Mouse (Mus musculus): ENCODE results near the gene Reep3. TPM values are rescaled to one million over a fixed set of nuclear protein-coding genes. Genes with fewer than 3 reads are reported as not detected.

The Reep3 gene
- polyA plus RNA-seq, 1 experiment: 0.05 TPM

- Histone ChIP-seq H3K36me3 (ENCODE audit: control insufficient read depth) (no peaks in the 10 kb centered on the region), H3K4me1 (ENCODE audit: control insufficient read depth) (peaks cover 4% of the 10 kb centered on the region; the same call in 1 of the 2 replicates), H3K27me3 (ENCODE audit: control insufficient read depth) (no peaks in the 10 kb centered on the region), H3K4me3 (replicated peaks) (no peak overlapping the region), H3K9me3 (ENCODE audit: control insufficient read depth, low read length) (no peaks in the 10 kb centered on the region)
- TF ChIP-seq TAL1 (IDR thresholded peaks at IDR 0.05; ENCODE audit: low read length): no peak
- no peak for TF ChIP-seq GATA1 (IDR thresholded peaks at IDR 0.05; ENCODE audit: low read length)
Observed at GRCm38 (mm10) chr10:67044346-67044745, 52.4 kb downstream of the Reep3 start.

- H3K27me3 ChIP-seq (ENCODE audit: control insufficient read depth): no peaks in the 10 kb centered on the region
- TF ChIP-seq GATA1 (IDR thresholded peaks at IDR 0.05; ENCODE audit: low read length) (no peak), TAL1 (IDR thresholded peaks at IDR 0.05; ENCODE audit: low read length) (no peak)
- H3K4me3 ChIP-seq (replicated peaks): no peak overlapping the region
- H3K4me1 ChIP-seq (ENCODE audit: control insufficient read depth): peaks cover 4% of the 10 kb centered on the region; the same call in 1 of the 2 replicates
- H3K9me3 ChIP-seq (ENCODE audit: control insufficient read depth, low read length): no peaks in the 10 kb centered on the region
- H3K36me3 ChIP-seq (ENCODE audit: control insufficient read depth): no peaks in the 10 kb centered on the region
Observed at GRCm38 (mm10) chr10:67043236-67043635, 53.5 kb downstream of the Reep3 start.

GRCm38 (mm10) chr10:67040410-67040809 lies 56.3 kb downstream of the Reep3 start:
- no peaks in the 10 kb centered on the region for H3K36me3 ChIP-seq (ENCODE audit: control insufficient read depth)
- H3K9me3 ChIP-seq (ENCODE audit: control insufficient read depth, low read length): no peaks in the 10 kb centered on the region
- H3K4me1 ChIP-seq (ENCODE audit: control insufficient read depth): peaks cover 4% of the 10 kb centered on the region; the same call in 1 of the 2 replicates
- TF ChIP-seq GATA1 (IDR thresholded peaks at IDR 0.05; ENCODE audit: low read length) (no peak), TAL1 (IDR thresholded peaks at IDR 0.05; ENCODE audit: low read length) (no peak)
- no peak overlapping the region for H3K4me3 ChIP-seq (replicated peaks)
- H3K27me3 ChIP-seq (ENCODE audit: control insufficient read depth): no peaks in the 10 kb centered on the region

- TF ChIP-seq GATA1 (IDR thresholded peaks at IDR 0.05; ENCODE audit: low read length) (no peak), TAL1 (IDR thresholded peaks at IDR 0.05; ENCODE audit: low read length) (no peak)
- H3K36me3 ChIP-seq (ENCODE audit: control insufficient read depth): no peaks in the 10 kb centered on the region
Observed at GRCm38 (mm10) chr10:67039001-67039400, 57.7 kb downstream of the Reep3 start.

GRCm38 (mm10) chr10:67036542-67036941 lies 60.2 kb downstream of the Reep3 start:
- no peaks in the 10 kb centered on the region for H3K27me3 ChIP-seq (ENCODE audit: control insufficient read depth)
- H3K36me3 ChIP-seq (ENCODE audit: control insufficient read depth): no peaks in the 10 kb centered on the region
- H3K9me3 ChIP-seq (ENCODE audit: control insufficient read depth, low read length): no peaks in the 10 kb centered on the region
- no peaks in the 10 kb centered on the region for H3K4me1 ChIP-seq (ENCODE audit: control insufficient read depth)
- H3K4me3 ChIP-seq (replicated peaks): no peak overlapping the region
- TF ChIP-seq TAL1 (IDR thresholded peaks at IDR 0.05; ENCODE audit: low read length) (no peak), GATA1 (IDR thresholded peaks at IDR 0.05; ENCODE audit: low read length) (no peak)

More at GRCm38 (mm10) chr10:67039001-67039400, 57.7 kb downstream of the Reep3 start:
- Histone ChIP-seq H3K27me3 (ENCODE audit: control insufficient read depth) (no peaks in the 10 kb centered on the region), H3K4me3 (replicated peaks) (no peak overlapping the region), H3K9me3 (ENCODE audit: control insufficient read depth, low read length) (no peaks in the 10 kb centered on the region), H3K4me1 (ENCODE audit: control insufficient read depth) (peaks cover 4% of the 10 kb centered on the region; the same call in 1 of the 2 replicates)

- no peak overlapping the region for H3K4me3 ChIP-seq (replicated peaks)
- H3K4me1 ChIP-seq (ENCODE audit: control insufficient read depth): no peaks in the 10 kb centered on the region
- H3K27me3 ChIP-seq (ENCODE audit: control insufficient read depth): no peaks in the 10 kb centered on the region
- H3K36me3 ChIP-seq (ENCODE audit: control insufficient read depth): no peaks in the 10 kb centered on the region
- no peak for TF ChIP-seq TAL1 (IDR thresholded peaks at IDR 0.05; ENCODE audit: low read length)
- TF ChIP-seq GATA1 (IDR thresholded peaks at IDR 0.05; ENCODE audit: low read length): no peak
- H3K9me3 ChIP-seq (ENCODE audit: control insufficient read depth, low read length): no peaks in the 10 kb centered on the region
Observed at GRCm38 (mm10) chr10:67036141-67036540, 60.6 kb downstream of the Reep3 start.

GRCm38 (mm10) chr10:67031186-67031585 lies 65.6 kb downstream of the Reep3 start:
- no peak for TF ChIP-seq GATA1 (IDR thresholded peaks at IDR 0.05; ENCODE audit: low read length)
- TF ChIP-seq TAL1 (IDR thresholded peaks at IDR 0.05; ENCODE audit: low read length): no peak
- Histone ChIP-seq H3K27me3 (ENCODE audit: control insufficient read depth) (no peaks in the 10 kb centered on the region), H3K9me3 (ENCODE audit: control insufficient read depth, low read length) (no peaks in the 10 kb centered on the region), H3K4me3 (replicated peaks) (no peak overlapping the region), H3K4me1 (ENCODE audit: control insufficient read depth) (peaks cover 3% of the 10 kb centered on the region), H3K36me3 (ENCODE audit: control insufficient read depth) (no peaks in the 10 kb centered on the region; the same call in 1 of the 2 replicates)

- H3K4me3 ChIP-seq (replicated peaks): no peak overlapping the region
- TF ChIP-seq TAL1 (IDR thresholded peaks at IDR 0.05; ENCODE audit: low read length) (no peak), GATA1 (IDR thresholded peaks at IDR 0.05; ENCODE audit: low read length) (no peak)
- H3K36me3 ChIP-seq (ENCODE audit: control insufficient read depth): no peaks in the 10 kb centered on the region; the same call in 1 of the 2 replicates
- no peaks in the 10 kb centered on the region for H3K9me3 ChIP-seq (ENCODE audit: control insufficient read depth, low read length)
- peaks cover 10% of the 10 kb centered on the region for H3K4me1 ChIP-seq (ENCODE audit: control insufficient read depth)
- no peaks in the 10 kb centered on the region for H3K27me3 ChIP-seq (ENCODE audit: control insufficient read depth)
Observed at GRCm38 (mm10) chr10:67029297-67029696, 67.4 kb downstream of the Reep3 start.

- H3K4me3 ChIP-seq (replicated peaks): no peak overlapping the region
- TF ChIP-seq TAL1 (IDR thresholded peaks at IDR 0.05; ENCODE audit: low read length): no peak
- no peak for TF ChIP-seq GATA1 (IDR thresholded peaks at IDR 0.05; ENCODE audit: low read length)
- H3K27me3 ChIP-seq (ENCODE audit: control insufficient read depth): no peaks in the 10 kb centered on the region
- H3K4me1 ChIP-seq (ENCODE audit: control insufficient read depth): peaks cover 10% of the 10 kb centered on the region
- peaks cover 2% of the 10 kb centered on the region for H3K36me3 ChIP-seq (ENCODE audit: control insufficient read depth)
- H3K9me3 ChIP-seq (ENCODE audit: control insufficient read depth, low read length): no peaks in the 10 kb centered on the region
Observed at GRCm38 (mm10) chr10:67026375-67026774, 70.4 kb downstream of the Reep3 start.
